Mouse (Mus musculus) small intestine, adult 2 months (tissue): ENCODE results near the gene Plekhf1.

Experiments
- CTCF ChIP-seq: fragments of 200-500 bp; IDR thresholded peaks from 2 replicates; pipeline ENCODE4 v1.5.1; 2012; ENCODE audit warnings: low read depth, mild to moderate bottlenecking, control low read depth, inconsistent platforms, low read length, moderate library complexity, mixed read lengths; ENCODE audit not compliant: insufficient replicate concordance, insufficient read length; ENCODE audit errors: extremely low read depth
- POLR2A ChIP-seq: fragments of 200-500 bp; IDR thresholded peaks from 2 replicates; pipeline ENCODE4 v1.6.1; 2012; ENCODE audit warnings: low read depth, mild to moderate bottlenecking, control low read depth, inconsistent platforms, low read length, moderate library complexity

- TF ChIP-seq CTCF, result no peak
- no peak for TF ChIP-seq POLR2A
Observed at GRCm38 (mm10) chr7:38173871-38174270, 53.9 kb downstream of the Plekhf1 start.
